Mouse (Mus musculus) cerebellum, adult 11-12 months (tissue): ENCODE measurements around the gene Ankib1.
A peak's percentile ranks its signal among the peaks of the same experiment; 100 is the strongest.
"Not testable (repeated sequence)": the region's sequence is repeated elsewhere in the genome, so short reads cannot be mapped to it uniquely, and the experiment has no call there.

Experiments used
- DNase-seq: peaks from one replicate; pipeline ENCODE4 v3.0.0; 2022

Gene Ankib1

GRCm38 (mm10) chr5:3802433-3803291 lies at the start of gene Ankib1, which contains the start of gene Krit1:
Gene Ankib1 (minus strand): TSS chr5:3802925.
Gene Krit1 (plus strand): TSS chr5:3803184.
- DNase-seq, result peak; percentile 88

- no peak for DNase-seq
Observed at GRCm38 (mm10) chr5:3845026-3845425, 42.3 kb upstream of the Ankib1 start, which contains the start of gene Lrrd1. Gene Lrrd1 (plus strand): TSS chr5:3845173.

DNA sequence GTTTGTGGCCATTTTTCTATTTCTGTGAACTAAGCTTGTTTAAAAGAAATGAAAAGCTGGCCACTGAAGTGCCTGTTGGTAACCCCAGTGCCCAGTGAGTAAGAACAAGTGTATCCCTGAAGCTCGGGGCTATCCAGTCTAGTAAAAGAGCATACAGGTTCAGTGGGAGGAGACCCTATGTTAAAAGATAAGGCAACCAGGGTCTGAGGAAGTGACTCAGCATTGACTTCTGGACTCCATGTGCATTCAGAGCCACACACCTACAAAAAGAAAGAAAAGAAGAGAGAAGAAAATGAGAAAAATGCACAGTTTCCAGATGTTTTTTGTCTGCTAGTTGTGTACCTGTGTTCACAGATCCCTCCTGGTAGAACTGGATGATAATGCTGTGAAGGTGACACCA lies 31.4 kb upstream of the Ankib1 start:
- no peak for DNase-seq

- no peak for DNase-seq
Observed at GRCm38 (mm10) chr5:3808472-3808871, 5.7 kb upstream of the Ankib1 start.

DNA sequence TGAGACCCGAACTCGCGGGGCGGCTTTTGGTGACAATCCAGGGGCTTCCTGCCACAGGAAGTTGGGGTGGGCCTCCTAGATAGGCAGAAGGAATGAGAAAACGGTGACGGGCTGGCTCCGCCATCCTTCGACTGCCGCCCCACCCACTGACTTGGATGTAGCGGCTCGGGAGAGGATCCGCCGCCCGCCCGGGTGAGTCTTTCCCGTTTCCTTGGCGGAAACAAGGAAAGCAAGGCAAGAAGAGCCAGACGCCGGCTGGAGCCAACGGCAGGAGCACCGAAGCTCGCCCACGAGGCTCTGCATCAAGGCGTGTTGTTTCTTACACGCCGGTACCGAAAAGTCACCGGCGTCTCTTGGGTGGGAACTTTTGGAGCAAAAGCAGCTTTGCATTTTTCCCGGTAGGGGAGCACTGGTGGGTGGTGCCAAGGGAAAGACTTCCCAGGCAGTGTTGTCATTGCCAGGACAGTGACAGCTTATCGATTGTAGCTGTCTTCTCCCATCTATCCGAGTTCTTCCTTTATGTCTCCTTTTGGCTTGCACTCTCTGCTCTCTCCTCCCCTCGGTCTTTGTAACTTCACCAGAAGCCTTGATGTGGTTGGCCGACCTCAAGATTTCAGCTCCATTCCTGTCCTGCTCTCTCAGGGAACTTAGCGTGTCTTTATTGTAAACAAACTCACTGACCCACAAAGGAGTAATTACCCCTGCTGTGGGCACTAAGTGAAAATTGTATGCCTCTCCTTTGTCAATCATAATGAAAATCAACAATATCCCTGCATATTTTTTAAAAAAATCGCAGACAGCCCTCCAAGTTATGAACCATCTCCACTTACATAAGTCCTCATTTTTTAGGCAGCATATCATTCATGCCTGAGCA lies 804 bp upstream of the Ankib1 start:
- no peak for DNase-seq

DNA sequence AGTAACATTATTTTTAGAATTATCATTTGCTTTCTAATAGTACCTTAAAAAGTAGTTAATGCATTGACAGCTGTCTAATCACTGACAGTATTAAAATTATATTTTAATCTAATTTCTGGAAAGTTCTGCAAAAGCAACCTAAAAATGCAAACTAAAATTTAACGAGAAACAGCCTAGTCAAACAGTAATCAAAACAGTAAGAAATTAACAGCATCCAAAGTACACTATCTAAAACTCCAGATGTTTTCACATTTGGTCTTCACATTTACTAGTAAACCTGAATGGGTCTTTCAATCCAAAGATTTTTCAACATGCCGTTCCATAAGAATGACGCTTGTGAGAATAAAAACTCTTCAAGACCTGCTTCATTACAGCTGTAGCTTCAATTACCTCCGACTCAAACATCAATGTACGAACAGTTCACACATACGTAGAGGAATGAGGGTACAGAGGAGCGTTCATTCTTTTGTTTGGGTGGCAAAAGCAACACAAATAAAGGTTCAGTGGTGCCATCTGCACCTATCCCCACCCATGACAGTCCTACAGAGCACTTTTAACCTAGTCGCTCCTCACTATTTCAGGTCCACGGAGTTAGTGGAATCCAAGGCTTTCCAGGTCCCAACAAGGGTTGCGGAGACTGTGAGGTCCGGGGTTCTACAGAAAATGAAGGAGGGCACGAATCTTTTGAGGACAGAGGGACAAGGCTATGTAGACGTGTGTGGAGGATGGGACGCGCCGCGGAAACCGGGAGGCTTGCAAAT lies 873 bp downstream of the Ankib1 start:
- DNase-seq, result no peak

DNA sequence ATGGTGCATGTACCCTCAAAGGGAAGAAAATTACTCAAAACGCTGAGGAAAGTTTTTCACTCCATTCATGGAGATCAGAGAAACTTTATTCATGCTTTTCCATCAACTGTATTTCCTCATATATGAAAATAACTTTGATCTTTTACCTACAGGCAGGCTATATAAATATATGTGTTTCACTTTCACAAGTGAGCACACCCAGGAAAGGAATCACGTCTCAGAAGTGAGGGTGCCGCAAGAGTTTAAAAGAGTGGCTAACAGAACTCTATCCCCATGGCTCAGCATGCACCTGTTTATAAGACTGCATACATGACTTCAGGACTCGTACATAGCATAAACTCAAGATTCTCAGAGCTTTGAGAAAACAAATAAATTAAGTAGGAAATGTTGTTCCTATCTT lies 1.8 kb downstream of the Ankib1 start:
- no peak for DNase-seq

- no peak for DNase-seq
Observed at GRCm38 (mm10) chr5:3800041-3800440, 2.7 kb downstream of the Ankib1 start.

GRCm38 (mm10) chr5:3798656-3799055 lies 4.1 kb downstream of the Ankib1 start:
- not testable (repeated sequence) for DNase-seq

- not testable (repeated sequence) for DNase-seq
Observed at GRCm38 (mm10) chr5:3797101-3797500, 5.6 kb downstream of the Ankib1 start.

GRCm38 (mm10) chr5:3791048-3791447 lies 11.7 kb downstream of the Ankib1 start:
- DNase-seq, result no peak

GRCm38 (mm10) chr5:3787548-3787947 lies 15.2 kb downstream of the Ankib1 start:
- no peak for DNase-seq

DNA sequence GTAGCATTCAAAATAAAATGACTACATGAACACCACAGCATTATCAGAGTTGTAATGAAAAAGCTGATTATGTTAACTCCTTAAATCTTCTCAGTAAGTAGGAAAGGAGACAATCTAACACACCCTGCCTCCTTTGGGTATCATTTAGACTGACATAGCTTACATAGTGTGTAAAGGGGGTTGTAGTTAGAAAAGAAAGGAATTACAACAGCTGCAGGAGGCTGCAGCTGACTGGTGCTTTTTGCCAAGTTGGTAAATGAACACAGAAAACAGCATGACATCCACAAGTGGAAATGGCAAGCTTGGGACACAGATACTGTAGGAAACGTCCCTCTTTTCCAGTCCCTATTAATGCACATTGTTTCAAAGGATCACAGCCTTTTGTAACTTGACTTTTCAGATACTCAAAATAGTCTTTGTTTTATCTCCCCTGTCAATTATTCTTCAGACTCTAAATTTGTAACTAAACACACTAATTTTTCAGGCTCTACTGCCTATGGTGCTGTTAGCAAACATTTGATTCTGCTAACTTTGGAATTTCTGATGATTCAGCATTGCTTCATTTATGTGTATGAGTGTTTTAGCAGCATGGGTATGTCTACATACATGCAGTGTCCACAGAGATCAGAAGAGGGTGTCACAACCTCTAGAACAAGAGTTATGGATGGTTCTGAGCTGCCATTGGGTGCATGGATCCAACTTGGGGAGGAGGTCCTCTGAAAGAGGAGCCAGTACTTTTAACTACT lies 17.8 kb downstream of the Ankib1 start:
- no peak for DNase-seq

- DNase-seq, result no peak
Observed at GRCm38 (mm10) chr5:3783947-3784681, 18.6 kb downstream of the Ankib1 start.

DNA sequence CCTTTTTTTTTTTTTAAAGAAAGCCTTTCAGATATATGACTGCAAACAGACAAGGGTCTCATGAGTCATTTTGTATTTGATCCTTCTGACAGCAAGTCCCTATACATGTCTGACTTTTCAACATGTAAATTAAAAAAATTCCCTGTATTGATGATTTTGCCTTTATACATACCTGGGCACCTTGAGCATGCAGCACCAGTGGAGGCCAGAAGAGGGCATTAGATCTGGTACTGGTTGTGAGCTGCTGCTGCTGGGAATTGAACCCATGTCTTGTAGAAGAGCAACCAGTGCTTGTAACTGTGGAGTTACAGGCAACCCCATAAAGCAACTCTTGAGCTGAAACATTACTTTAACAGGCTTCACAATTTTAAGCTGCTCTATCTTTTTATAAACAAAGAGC lies 20.1 kb downstream of the Ankib1 start:
- no peak for DNase-seq

DNA sequence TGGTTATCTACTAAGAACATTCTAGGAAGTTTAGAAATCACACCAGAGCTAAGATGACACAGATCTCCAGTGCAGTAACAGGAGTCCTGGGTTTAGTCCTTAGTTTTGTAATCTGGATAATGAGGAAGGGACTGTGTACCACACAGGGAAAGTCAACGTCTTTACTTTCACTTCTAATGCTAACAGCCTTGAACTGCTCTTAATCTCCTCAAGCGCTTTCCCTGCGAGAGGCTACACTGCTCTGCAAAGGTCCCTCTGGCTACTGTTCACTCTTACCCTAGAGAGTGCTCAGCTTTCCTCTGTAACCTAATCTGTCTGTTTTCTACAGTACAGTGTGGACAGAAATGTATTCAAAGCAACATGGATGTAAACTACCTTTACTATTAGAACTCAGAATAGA lies 30.7 kb downstream of the Ankib1 start:
- DNase-seq, result no peak

- DNase-seq, result no peak
Observed at GRCm38 (mm10) chr5:3771512-3771911, 31.2 kb downstream of the Ankib1 start.

DNA sequence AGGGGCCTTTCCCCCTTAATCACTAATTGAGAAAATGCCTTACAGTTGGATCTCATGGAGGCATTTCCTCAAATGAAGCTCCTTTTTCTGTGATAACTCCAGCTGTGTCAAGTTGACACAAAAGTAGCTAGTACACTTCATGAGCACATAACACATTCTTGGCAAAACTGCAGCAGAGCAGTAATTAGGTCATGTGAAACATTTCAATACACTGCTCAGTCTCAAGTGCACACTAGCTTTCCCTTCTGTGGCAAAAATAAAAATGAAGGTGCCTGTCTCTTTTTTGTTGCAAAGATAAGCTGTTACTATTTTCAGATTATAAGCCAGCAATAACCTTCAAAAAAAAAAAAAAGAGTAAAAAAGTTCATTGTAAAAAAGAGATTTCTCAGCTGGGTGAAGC lies 52.2 kb downstream of the Ankib1 start:
- DNase-seq, result not testable (repeated sequence)

DNA sequence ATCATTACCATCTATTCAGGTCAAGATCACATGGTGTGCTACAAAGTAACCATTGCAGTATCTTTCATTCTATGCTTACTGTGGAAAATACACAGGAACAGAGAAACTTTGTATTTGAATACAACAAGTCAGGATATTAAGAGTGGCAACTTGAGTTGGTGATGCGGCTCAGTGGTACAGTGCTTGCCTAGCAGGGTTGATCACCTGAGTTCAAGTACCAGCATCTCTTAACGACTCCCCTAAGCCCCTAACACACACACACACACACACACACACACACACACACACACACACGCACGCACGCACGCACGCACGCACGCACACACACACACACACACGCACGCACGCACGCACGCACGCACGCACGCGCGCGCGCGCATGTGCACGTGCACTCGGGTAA lies 69.9 kb downstream of the Ankib1 start:
- DNase-seq, result peak; percentile 13

GRCm38 (mm10) chr5:3728820-3729219 lies 73.9 kb downstream of the Ankib1 start:
- no peak for DNase-seq

- no peak for DNase-seq
Observed at GRCm38 (mm10) chr5:3725491-3725890, 77.2 kb downstream of the Ankib1 start.
